Comparison of ENCODE assay signal across 24 mouse cellular contexts in the genomic region with DNA sequence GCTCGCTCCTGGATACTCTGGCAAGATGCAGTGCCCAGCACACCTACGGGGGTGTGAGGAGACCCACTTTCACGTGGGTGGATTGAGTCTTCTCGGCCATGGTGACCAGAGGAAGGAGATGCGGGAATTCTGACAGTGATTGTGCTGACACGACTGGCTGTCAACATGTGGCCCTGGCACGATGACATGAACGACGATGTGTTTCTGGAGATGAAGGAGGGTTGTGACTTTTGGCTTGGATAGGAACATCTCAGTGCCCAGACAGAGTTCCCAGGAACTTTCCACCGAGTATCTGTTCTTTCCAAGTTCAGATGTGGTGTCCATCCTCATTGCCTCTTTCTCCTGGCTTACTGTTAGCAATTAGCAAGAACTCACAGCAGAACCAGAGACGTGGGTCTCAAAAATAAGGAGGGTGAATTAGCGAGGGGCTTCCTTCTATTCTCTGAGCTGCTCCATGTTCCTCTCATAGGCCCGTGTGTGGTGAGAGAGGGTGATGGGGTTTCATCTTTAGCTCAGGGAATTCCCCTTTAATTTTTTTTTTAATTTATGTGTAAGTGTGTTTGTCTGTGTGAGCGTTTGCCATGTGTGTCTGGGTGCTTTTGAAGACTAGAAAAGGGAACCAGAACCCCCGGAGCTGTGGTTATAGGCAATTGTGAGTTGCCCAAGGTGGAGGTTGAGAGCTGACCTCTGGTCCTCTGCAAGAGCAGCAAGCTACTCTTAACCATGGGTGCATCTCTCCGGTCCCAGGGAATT. TPM values are rescaled to one million over a fixed set of nuclear protein-coding genes. Genes with fewer than 3 reads are reported as not detected.
"Had no signal": no experiment of that assay in that cellular context is flagged by ENCODE, and none has a peak within 500 bp of the region (broad histone marks: within the 10 kb centered on the region; RNA-seq: fewer than 3 reads in every experiment).

No protein-coding gene starts in this region.

- H3K27ac ChIP-seq: heart, adult 2 months; hindbrain, embryonic 13.5 days; hindbrain, embryonic 15.5 days; hindbrain, postnatal 0 days; kidney, embryonic 15.5 days; kidney, postnatal 0 days; layer of hippocampus, adult 2 months; left cerebral cortex, adult 2 months; limb, embryonic 10.5 days; limb, embryonic 12.5 days; liver, embryonic 13.5 days had no signal

- H3K4me3 ChIP-seq: heart, adult 2 months; hindbrain, embryonic 13.5 days; hindbrain, embryonic 15.5 days; kidney, embryonic 15.5 days; layer of hippocampus, adult 2 months; left cerebral cortex, adult 2 months; limb, embryonic 10.5 days; limb, embryonic 12.5 days; liver, embryonic 13.5 days had no signal

- H3K9ac ChIP-seq: hindbrain, embryonic 13.5 days; hindbrain, embryonic 15.5 days; kidney, embryonic 15.5 days; limb, embryonic 12.5 days; liver, embryonic 13.5 days had no signal

- H3K27me3 ChIP-seq: hindbrain, embryonic 13.5 days; hindbrain, embryonic 15.5 days; kidney, embryonic 15.5 days; limb, embryonic 12.5 days; liver, embryonic 13.5 days had no signal

- H3K4me1 ChIP-seq: hindbrain, embryonic 13.5 days; hindbrain, embryonic 15.5 days had no signal

- H3K9me3 ChIP-seq: hindbrain, embryonic 13.5 days; hindbrain, embryonic 15.5 days; kidney, embryonic 15.5 days; limb, embryonic 10.5 days; limb, embryonic 12.5 days; liver, embryonic 13.5 days had no signal

- ATAC-seq: hindbrain, postnatal 0 days; intestine, embryonic 16.5 days had no signal

- H3K4me2 ChIP-seq: heart, embryonic 11.5 days; hindbrain, embryonic 13.5 days; hindbrain, embryonic 15.5 days; kidney, embryonic 15.5 days; limb, embryonic 12.5 days; liver, embryonic 11.5 days; liver, embryonic 13.5 days had no signal

- H3K36me3 ChIP-seq: hindbrain, embryonic 13.5 days; hindbrain, embryonic 15.5 days; kidney, embryonic 15.5 days; limb, embryonic 10.5 days; limb, embryonic 12.5 days; liver, embryonic 13.5 days had no signal

- DNase-seq: gastrocnemius, postnatal 14 days; gastrocnemius, postnatal 36 days; heart, postnatal 10 days; kidney, adult 11 months; kidney, adult 2 months; kidney, adult 9 months; kidney, postnatal 14 days; kidney, postnatal 36 days; liver; liver, embryonic 13.5 days had no signal

RNA-seq across cellular contexts. Expression of a gene that starts 11.3 kb away (rescaled TPM):
- total RNA-seq: hematopoietic stem cell, adult 5-6 weeks had no signal
